Mouse (Mus musculus) heart, embryonic 11.5 days (tissue): Measurements from ENCODE around the gene Sox5. TPM values are rescaled to one million over a fixed set of nuclear protein-coding genes. Genes with fewer than 3 reads are reported as not detected.

ENCODE experiments used
- ATAC-seq: fragments of 200-750 bp; cut with Nextera tagmentation; replicated peaks from 2 replicates; pipeline ENCODE4 v1.8.0; 2017; ENCODE audit warnings: moderate library complexity; ENCODE audit not compliant: insufficient number of reproducible peaks, low FRiP score, low TSS enrichment
- H3K27ac ChIP-seq: fragments of 300-500 bp; sonication (generic); 2 replicates; pipeline ENCODE4 v1.5.1; 2014; ENCODE audit warnings: mild to moderate bottlenecking, low read depth, low read length
- H3K27me3 ChIP-seq: fragments of 300-500 bp; sonication (generic); 2 replicates; pipeline ENCODE4 v1.6.1; 2014; ENCODE audit warnings: mild to moderate bottlenecking, low read length, mixed read lengths; ENCODE audit not compliant: control insufficient read depth, insufficient read depth
- H3K36me3 ChIP-seq: fragments of 300-500 bp; sonication (generic); 2 replicates; pipeline ENCODE4 v1.6.1; 2014; ENCODE audit warnings: mild to moderate bottlenecking, low read length, moderate library complexity, mixed read lengths; ENCODE audit not compliant: control insufficient read depth, insufficient read depth
- H3K4me1 ChIP-seq: fragments of 300-500 bp; sonication (generic); 2 replicates; pipeline ENCODE4 v1.6.1; 2014; ENCODE audit warnings: low read length; ENCODE audit not compliant: control insufficient read depth, insufficient read depth
- H3K4me2 ChIP-seq: fragments of 300-500 bp; sonication (generic); 2 replicates; pipeline ENCODE4 v1.6.1; 2014; ENCODE audit warnings: mild to moderate bottlenecking, moderate library complexity
- H3K4me3 ChIP-seq: fragments of 300-500 bp; sonication (generic); 2 replicates; pipeline ENCODE4 v1.5.1; 2014; ENCODE audit warnings: low read depth, low read length
- H3K9ac ChIP-seq: fragments of 300-500 bp; sonication (generic); 2 replicates; pipeline ENCODE4 v1.6.1; 2014; ENCODE audit warnings: mild to moderate bottlenecking, low read depth, low read length, moderate library complexity
- H3K9me3 ChIP-seq: fragments of 300-500 bp; sonication (generic); replicated peaks from 2 replicates; pipeline ENCODE4 v1.6.1; 2016; ENCODE audit warnings: low read length; ENCODE audit not compliant: control insufficient read depth
- WGBS: fragments of 180-500 bp; shearing (Covaris S2); extraction: QIAGEN DNeasy Blood & Tissue Kit; methylation state at CpG from one replicate; pipeline ENCODE4 v1.1.7; 2014; ENCODE audit not compliant: insufficient replicate concordance; 5-methylcytosine and 5-hydroxymethylcytosine counted together
- polyA plus RNA-seq: library from polyadenylated mRNA; unstranded; fragments of >200 nt; fragmentation: Nextera tagmentation; extraction: Ambion mirVana; gene quantifications from 2 replicates; pipeline ENCODE4 v1.2.1, GENCODE M21; 2014

Sox5 gene
- polyA plus RNA-seq, 1 experiment from 2014 or later, result 16.2 TPM

DNA sequence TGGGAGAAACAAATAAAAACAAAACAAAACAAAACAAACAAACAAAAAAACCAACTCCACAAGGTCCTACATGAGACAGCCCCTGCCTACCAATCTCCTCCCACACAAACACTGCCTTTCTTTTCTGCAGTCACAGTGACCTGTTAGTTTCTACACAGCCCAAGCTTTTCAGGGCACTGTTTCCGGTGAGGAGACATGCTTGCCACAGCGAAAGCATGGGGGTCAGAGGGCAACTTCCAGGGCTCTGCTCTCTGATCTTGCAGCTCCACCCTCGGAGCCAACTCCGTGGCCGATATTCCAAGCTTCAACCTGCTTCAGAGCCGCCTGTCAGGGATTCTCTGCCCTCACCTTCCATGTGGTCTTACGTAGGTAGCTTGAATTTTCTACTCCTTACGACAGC, 22.6 kb downstream of the Sox5 start:
- H3K4me2 ChIP-seq, result no peak overlapping the region
- no peak overlapping the region for H3K27ac ChIP-seq
- H3K9ac ChIP-seq, result no peak overlapping the region
- no peak for ATAC-seq
- H3K4me3 ChIP-seq, result no peak overlapping the region
- no peaks in the 10 kb centered on the region for H3K36me3 ChIP-seq
- H3K4me1 ChIP-seq, result no peaks in the 10 kb centered on the region
- no peaks in the 10 kb centered on the region for H3K27me3 ChIP-seq
- WGBS, result 46% methylated on average over 8 of the region's 8 CpGs
- no peaks in the 10 kb centered on the region for H3K9me3 ChIP-seq

GRCm38 (mm10) chr6:144757414-144757813, 24.4 kb downstream of the Sox5 start:
- WGBS, result 58% methylated on average over 14 of the region's 14 CpGs
- H3K27me3 ChIP-seq, result no peaks in the 10 kb centered on the region
- ATAC-seq, result no peak

GRCm38 (mm10) chr6:144756444-144756843, 25.3 kb downstream of the Sox5 start:
- WGBS, result 90% methylated on average over 14 of the region's 14 CpGs
- ATAC-seq, result no peak
- Histone ChIP-seq H3K36me3 (no peaks in the 10 kb centered on the region), H3K27me3 (no peaks in the 10 kb centered on the region), H3K4me1 (no peaks in the 10 kb centered on the region; the same call in 1 of the 2 replicates), H3K9ac (no peak overlapping the region), H3K9me3 (no peaks in the 10 kb centered on the region), H3K4me2 (no peak overlapping the region), H3K27ac (no peak overlapping the region), H3K4me3 (no peak overlapping the region)

More at GRCm38 (mm10) chr6:144757414-144757813, 24.4 kb downstream of the Sox5 start:
- Histone ChIP-seq H3K4me2 (no peak overlapping the region), H3K9ac (no peak overlapping the region), H3K4me3 (no peak overlapping the region), H3K27ac (no peak overlapping the region), H3K36me3 (no peaks in the 10 kb centered on the region), H3K4me1 (no peaks in the 10 kb centered on the region; the same call in 1 of the 2 replicates), H3K9me3 (no peaks in the 10 kb centered on the region)

GRCm38 (mm10) chr6:144755304-144755703, 26.5 kb downstream of the Sox5 start:
- 82% methylated on average over 4 of the region's 4 CpGs for WGBS
- Histone ChIP-seq H3K27me3 (no peaks in the 10 kb centered on the region; the same call in 1 of the 2 replicates), H3K9ac (no peak overlapping the region), H3K4me2 (no peak overlapping the region), H3K27ac (no peak overlapping the region), H3K4me1 (no peaks in the 10 kb centered on the region; the same call in 1 of the 2 replicates), H3K9me3 (no peaks in the 10 kb centered on the region), H3K36me3 (no peaks in the 10 kb centered on the region), H3K4me3 (no peak overlapping the region)
- no peak for ATAC-seq

DNA sequence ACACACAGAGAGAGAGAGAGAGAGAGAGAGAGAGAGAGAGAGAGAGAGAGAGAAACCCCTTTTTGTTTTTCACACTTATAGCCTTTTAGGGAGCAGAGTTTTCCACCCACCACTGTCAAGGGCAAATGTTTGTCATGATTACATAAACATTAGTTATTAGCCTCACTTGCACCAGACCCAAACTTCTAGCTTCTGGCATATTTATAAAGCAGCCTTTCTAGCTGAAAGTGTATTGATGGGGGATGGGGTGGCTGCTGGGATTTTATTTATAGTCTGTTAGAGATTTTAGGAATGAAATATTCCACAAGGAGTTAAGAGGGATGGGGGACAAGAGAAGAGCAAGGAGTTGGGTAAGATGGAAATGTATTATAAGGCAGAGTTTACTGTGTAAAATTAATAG, 27.4 kb downstream of the Sox5 start:
- Histone ChIP-seq H3K27ac (no peak overlapping the region), H3K9ac (no peak overlapping the region), H3K36me3 (no peaks in the 10 kb centered on the region), H3K4me1 (no peaks in the 10 kb centered on the region; the same call in 1 of the 2 replicates), H3K9me3 (no peaks in the 10 kb centered on the region), H3K4me2 (no peak overlapping the region), H3K27me3 (no peaks in the 10 kb centered on the region; the same call in 1 of the 2 replicates), H3K4me3 (no peak overlapping the region)
- ATAC-seq, result no peak

GRCm38 (mm10) chr6:144753963-144754296, 27.8 kb downstream of the Sox5 start:
- Histone ChIP-seq H3K9me3 (no peaks in the 10 kb centered on the region), H3K27me3 (no peaks in the 10 kb centered on the region; the same call in 1 of the 2 replicates), H3K4me2 (no peak overlapping the region), H3K4me3 (no peak overlapping the region), H3K27ac (no peak overlapping the region), H3K36me3 (no peaks in the 10 kb centered on the region), H3K4me1 (no peaks in the 10 kb centered on the region; the same call in 1 of the 2 replicates), H3K9ac (no peak overlapping the region)
- ATAC-seq, result no peak
- 55% methylated on average over 3 of the region's 3 CpGs for WGBS

DNA sequence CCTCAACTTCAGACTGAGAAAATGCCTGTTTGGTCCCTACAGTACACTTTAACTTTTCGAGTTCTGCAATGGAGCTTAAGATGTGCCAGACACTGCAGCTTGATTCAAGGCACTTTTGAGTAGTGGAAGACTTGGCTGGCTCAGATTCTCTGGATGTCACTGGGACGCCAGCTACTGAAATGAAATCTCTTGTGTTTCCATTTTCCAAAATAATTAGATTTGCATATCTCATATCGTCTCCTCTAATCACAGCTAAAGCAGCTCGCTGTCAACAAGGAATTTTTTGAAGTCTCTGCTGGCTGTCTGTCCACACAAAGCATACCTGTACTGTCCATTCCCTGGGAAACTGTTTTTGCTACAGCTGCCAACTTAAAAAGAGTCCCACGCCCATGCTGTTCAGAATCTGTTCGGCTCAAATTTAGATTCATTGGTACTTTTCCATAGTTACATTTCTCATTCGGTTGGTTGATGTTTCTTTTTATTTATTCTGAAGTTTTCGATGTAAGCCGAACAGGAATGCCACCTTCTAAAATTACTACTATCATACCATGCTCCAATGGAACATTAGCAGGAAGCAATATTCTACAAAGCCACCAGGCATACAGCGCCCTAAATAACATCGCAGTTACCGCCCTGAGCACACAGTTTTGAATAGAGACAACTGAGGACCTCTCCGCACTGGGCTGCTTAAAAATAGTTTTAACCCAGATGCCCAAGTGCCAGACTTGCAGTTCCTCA, 28.4 kb downstream of the Sox5 start:
- Histone ChIP-seq H3K9ac (no peak overlapping the region), H3K27me3 (no peaks in the 10 kb centered on the region; the same call in 1 of the 2 replicates), H3K4me1 (no peaks in the 10 kb centered on the region; the same call in 1 of the 2 replicates), H3K9me3 (no peaks in the 10 kb centered on the region), H3K36me3 (no peaks in the 10 kb centered on the region), H3K4me2 (no peak overlapping the region), H3K4me3 (no peak overlapping the region), H3K27ac (no peak overlapping the region)
- no peak for ATAC-seq
- 71% methylated on average over 13 of the region's 13 CpGs for WGBS

GRCm38 (mm10) chr6:144751581-144751980, 30.2 kb downstream of the Sox5 start:
- H3K27ac ChIP-seq, result no peak overlapping the region

DNA sequence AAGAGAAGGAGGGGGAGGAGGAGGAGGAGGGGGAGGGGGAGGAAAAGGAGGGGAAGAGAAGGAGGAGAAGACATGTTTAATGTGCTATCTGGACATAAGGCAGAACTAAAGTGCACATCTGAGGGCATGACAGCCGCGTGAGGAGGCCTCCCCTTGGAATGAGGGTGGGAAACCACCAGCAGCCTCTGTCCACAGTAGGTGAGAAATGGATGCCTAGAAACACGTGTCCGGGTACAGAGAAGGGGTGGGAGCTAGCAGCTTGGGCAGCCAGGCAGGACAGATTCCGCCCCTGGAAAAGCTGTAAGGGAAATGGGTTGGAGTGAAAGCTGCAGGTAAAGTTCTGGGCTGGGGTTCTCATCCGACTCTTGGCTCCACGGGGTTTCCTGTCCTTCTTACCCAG, 31.6 kb downstream of the Sox5 start:
- Histone ChIP-seq H3K27me3 (no peaks in the 10 kb centered on the region; the same call in 1 of the 2 replicates), H3K27ac (no peak overlapping the region), H3K36me3 (no peaks in the 10 kb centered on the region), H3K9ac (no peak overlapping the region), H3K4me3 (no peak overlapping the region), H3K4me2 (no peak overlapping the region), H3K9me3 (0 out of 2 replicates have a peak, but pooled peaks cover 2% of the 10 kb centered on the region), H3K4me1 (no peaks in the 10 kb centered on the region; the same call in 1 of the 2 replicates)
- no peak for ATAC-seq
- 47% methylated on average over 7 of the region's 7 CpGs for WGBS

More at GRCm38 (mm10) chr6:144751581-144751980, 30.2 kb downstream of the Sox5 start:
- no peaks in the 10 kb centered on the region; the same call in 1 of the 2 replicates for H3K4me1 ChIP-seq
- no peak overlapping the region for H3K9ac ChIP-seq
- no peaks in the 10 kb centered on the region for H3K36me3 ChIP-seq
- H3K27me3 ChIP-seq, result no peaks in the 10 kb centered on the region; the same call in 1 of the 2 replicates
- no peak overlapping the region for H3K4me2 ChIP-seq
- 90% methylated on average over 4 of the region's 4 CpGs for WGBS
- no peak overlapping the region for H3K4me3 ChIP-seq
- H3K9me3 ChIP-seq, result 0 out of 2 replicates have a peak, but pooled peaks cover 2% of the 10 kb centered on the region
- ATAC-seq, result no peak
